Mouse (Mus musculus) lung, postnatal 36 days (tissue): Measurements from ENCODE around the gene Tifa.

Experiments
- DNase-seq: peaks from one replicate; pipeline ENCODE4 v3.0.0; 2022; ENCODE audit warnings: mixed read lengths

Tifa gene

DNA sequence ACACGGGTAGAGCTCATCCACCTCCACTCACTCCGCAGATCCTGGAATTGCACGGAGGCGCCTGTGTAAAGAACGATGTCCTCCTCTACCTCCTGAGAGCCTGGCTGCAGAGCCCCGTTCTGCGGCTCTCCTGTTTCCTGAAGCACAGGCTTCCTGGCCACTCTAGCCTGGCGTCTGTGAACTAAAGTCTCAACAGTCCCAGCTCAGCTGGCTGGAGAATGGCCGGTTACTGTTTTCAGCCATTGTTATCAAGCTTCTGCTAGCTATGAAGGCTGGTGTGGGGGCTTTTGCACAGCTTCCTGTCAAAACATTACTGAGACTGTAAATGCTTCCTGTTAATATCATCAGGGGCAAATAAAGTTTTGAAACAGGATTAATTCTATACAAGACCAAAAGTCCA, 82.0 kb downstream of the Tifa start:
- no peak for DNase-seq

DNA sequence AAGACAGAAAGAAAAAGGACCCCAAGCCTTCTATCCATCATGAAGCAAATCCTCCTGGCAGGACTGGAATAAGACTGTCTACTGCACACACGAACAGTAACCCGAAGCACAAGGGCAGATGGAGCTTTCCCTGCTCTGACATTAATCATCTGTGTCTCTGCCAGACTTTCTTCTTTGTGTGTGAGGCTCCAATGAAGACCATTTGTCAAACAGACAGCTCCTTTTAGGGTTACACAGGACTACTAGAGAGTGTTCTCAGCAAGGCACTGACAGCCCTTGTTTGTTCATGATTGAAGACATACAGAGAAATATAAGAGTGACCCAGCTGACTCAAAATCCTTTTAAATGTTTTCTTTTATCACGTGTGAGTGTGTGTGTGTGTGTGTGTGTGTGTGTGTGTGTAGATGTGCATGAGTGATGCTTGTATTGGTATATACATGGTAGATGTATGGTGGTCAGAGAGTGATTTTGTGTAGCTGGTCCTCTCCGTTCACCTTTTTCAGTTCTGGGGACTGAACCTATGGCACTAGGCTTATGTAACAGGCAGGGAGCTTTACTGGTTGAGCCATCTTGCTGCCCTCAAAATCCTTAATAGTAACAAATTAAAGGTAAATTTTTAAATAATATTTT, 84.8 kb downstream of the Tifa start:
- DNase-seq = no peak

DNA sequence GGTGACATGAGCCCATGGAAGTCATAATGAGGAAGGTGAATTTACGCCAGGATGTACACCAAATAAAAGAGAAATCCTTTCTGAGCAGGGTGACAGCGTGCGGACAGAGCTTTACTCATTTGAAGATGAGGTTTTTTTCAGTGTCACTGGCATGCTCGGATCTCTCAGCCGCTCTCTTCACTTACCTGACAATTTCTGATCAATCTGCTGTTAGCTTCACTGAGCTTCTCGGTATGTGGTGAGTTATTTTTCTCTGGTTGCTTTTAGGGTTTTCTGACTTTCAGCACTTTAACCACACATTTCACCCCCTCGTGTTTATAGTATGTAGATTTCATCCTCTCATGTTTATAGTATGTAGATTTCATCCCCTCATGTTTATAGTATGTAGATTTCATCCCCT, 85.5 kb downstream of the Tifa start:
- DNase-seq = no peak

DNA sequence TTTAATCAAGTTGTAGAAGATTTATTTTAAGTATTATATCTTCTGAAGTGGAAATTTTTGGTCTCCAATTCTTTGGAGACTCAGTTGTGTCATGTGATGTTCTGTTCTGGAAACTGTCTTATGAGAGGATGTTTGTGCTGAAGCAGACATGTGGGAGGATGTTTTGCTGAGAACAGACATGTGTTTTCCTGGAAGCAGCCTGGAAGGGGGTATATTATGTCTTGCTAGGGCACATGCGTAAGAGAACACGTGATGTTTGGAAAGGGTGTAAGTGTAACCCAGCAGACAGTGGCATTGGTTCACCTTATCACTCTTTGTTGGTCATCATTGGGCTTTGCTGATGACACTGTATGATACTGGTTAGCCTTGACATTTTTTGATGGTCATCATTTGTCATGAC, 85.9 kb downstream of the Tifa start:
- no peak for DNase-seq

DNA sequence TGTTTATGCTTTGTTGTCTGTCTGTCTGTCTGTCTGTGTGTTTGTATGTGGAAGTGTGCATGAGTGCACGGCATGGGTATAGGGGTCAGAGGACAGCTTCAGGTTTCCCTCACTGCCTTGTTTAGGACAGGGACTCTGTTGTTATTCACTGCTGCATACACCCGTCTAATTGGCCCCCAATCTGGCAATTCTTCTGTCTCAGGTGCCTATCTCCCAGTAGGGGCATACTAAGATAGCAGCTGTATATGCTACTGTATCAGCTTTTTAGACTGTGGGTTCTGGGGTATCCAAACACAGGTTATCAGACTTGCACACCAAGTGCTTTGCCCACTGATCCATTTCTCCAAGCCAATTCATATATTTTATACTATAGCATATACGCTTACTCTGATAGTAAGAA, 90.4 kb downstream of the Tifa start:
- DNase-seq = no peak

DNA sequence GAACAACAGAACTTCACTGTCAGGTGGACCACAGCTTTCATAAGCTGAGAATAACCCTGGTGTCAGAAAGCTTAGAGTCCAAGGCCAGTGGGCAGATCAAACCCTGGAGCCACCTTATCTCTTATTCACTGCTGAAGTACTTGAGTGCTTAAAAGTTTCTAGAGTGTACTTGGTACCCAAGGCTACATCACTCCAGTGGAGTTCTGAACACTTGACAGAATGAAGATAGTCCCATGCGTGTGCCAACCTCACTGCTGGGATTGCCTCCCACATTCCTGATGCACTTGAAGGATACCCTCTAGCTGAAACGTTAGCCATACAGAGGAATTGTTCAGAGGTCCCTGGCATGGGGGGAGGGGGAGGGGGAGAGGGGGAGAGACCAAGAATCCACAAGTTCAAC, 92.1 kb downstream of the Tifa start:
- peak; percentile 34 for DNase-seq
